Mouse (Mus musculus): ENCODE data around the gene Brwd1. TPM values are rescaled to one million over a fixed set of nuclear protein-coding genes. Genes with fewer than 3 reads are reported as not detected.

Gene Brwd1
- 122 and 162 TPM in 2 replicates for polyA plus RNA-seq (2012; rRNA removed)

DNA sequence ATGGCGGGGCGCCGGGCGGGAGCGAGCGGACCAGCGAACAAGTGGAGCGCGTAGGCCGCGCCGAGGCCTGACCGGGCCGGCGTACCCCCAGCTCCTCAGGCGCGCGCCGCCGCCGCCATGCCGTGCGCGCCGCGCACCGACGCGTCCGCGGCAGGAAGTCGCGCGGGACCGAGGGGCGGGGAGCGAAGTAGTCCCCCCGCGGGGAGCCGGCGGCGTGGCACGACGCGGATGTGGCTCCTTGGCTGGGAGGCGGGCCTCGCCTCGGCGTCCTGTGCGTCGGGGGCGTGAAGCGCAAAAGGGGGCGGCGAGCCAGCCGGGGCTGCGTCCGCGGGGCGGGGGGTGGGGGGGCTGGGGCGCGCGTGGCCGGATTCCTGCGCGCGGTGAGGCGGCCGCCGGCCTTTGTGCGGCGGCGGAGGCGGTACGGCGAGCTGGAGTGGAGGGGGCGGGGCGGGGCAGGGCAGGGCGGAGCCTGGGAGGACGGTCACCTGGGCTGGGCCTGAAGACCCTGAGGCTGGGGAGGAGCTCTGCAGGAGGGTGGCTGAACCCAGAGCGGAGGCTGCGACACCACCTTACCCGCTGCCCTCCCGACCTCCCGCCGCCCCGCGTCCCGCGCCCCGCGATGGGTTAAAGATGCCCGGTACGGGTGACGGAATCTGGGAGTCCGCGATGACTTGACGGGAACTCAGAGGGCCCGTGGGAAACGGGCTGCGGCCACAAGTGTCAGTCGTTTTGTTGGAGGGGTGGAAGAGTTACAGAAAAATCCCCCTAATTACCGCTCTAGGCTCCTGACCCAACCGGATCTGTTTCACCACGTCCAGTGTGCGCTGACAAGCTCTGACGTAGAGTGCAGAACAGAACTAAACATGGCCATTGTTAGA lies at the start of gene Brwd1:
TSS of gene Brwd1 (minus strand) at position 226 of the 878 bp plus-strand sequence.

DNA sequence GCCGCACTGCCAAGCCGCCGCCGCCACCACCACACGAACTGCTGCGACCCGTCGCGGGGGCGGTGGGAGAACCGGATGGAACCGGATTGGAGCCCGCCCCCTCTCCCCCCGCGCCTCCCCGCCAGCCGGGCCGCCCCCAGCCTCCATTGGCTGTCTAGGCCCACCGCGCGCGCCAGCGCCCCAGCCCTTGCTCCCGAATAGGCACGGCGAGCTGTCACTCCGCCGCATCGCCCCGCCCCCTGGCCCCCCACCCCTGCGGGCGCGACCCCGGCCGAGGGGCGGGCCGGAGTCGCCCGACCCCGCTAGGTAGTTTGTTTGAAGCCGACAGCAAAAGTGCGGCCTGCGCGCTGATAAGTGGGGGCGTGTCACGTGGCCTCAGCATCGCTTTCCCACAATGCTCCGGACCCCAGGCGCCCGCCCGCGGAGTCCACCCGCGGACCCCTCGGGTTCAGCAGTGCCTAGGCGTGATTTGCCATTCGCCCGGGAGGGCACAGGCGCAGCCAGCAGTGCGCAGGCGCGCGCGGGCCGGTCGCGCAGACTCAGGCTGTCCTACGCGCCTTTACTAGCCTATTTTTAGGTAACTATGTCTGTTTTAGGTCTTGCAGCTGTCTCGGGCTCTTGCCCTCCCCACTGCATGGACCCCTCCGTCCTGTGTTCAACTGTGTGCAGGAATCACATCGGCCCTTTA lies 45.5 kb upstream of the Brwd1 start, which contains the start of gene Hmgn1:
TSS of gene Hmgn1 (minus strand) at position 73 of the 688 bp plus-strand sequence.

GRCm38 (mm10) chr16:95990462-95991121 lies 91.7 kb downstream of the Brwd1 start, which contains the start of gene Psmg1:
Gene Psmg1, minus strand, starts transcription at chr16:95990960.

Other genes starting within 250 kb of the Brwd1 start
- gene Psmg1, start 91.6 kb downstream of the Brwd1 start, polyA plus RNA-seq (2012; rRNA removed), result 72.9 and 119 TPM in 2 replicates
- 485 and 683 TPM in 2 replicates for gene Hmgn1, start 45.2 kb upstream of the Brwd1 start, polyA plus RNA-seq (2012; rRNA removed)
- gene Wrb, start 62.9 kb upstream of the Brwd1 start, polyA plus RNA-seq (2012; rRNA removed), result 53.4 and 84.9 TPM in 2 replicates
- gene Lca5l, start 109.7 kb upstream of the Brwd1 start, polyA plus RNA-seq (2012; rRNA removed), result 1.0 and 1.7 TPM in 2 replicates
- gene Sh3bgr, start 117.9 kb upstream of the Brwd1 start, polyA plus RNA-seq (2012; rRNA removed), result 20.8 and 93.5 TPM in 2 replicates
- gene B3galt5, start 153.3 kb upstream of the Brwd1 start, polyA plus RNA-seq (2012; rRNA removed), result 0.24 and 0.50 TPM in 2 replicates